Mouse (Mus musculus) cerebellum, postnatal 25 days (tissue): Measurements from ENCODE around the gene Eno2.
A peak's percentile ranks its signal among the peaks of the same experiment; 100 is the strongest.
"Not testable (repeated sequence)": the region's sequence is repeated elsewhere in the genome, so short reads cannot be mapped to it uniquely, and the experiment has no call there.

Source experiments
- DNase-seq, 2 experiments: peaks; one replicate each; pipeline ENCODE4 v3.0.0; 2021; ENCODE audit warnings: mixed read lengths in 2 of 2

Eno2 gene

GRCm38 (mm10) chr6:124805341-124806321, 36.2 kb upstream of the Eno2 start:
- peak; percentile 94 to 97 for DNase-seq

GRCm38 (mm10) chr6:124804341-124804740, 34.9 kb upstream of the Eno2 start:
- DNase-seq, result no peak

- not testable (repeated sequence) for DNase-seq
These were observed 34.2 kb upstream of the Eno2 start for GRCm38 (mm10) chr6:124803691-124804090.

GRCm38 (mm10) chr6:124803061-124803460, 33.6 kb upstream of the Eno2 start:
- no peak for DNase-seq

GRCm38 (mm10) chr6:124802400-124802799, 32.9 kb upstream of the Eno2 start:
- not testable (repeated sequence) for DNase-seq

- no peak for DNase-seq
These were observed 26.7 kb upstream of the Eno2 start for GRCm38 (mm10) chr6:124796200-124796599.

GRCm38 (mm10) chr6:124795781-124796180, 26.3 kb upstream of the Eno2 start:
- no peak for DNase-seq

- DNase-seq, result no peak
These were observed 22.4 kb upstream of the Eno2 start for GRCm38 (mm10) chr6:124791911-124792310.

- DNase-seq, result no peak
These were observed 20.6 kb upstream of the Eno2 start for GRCm38 (mm10) chr6:124790121-124790520.

- DNase-seq, result no peak
These were observed 20.0 kb upstream of the Eno2 start for GRCm38 (mm10) chr6:124789519-124789918.

GRCm38 (mm10) chr6:124787722-124788121, 18.2 kb upstream of the Eno2 start:
- DNase-seq, result peak; percentile 63 to 65

GRCm38 (mm10) chr6:124786756-124787420, 17.4 kb upstream of the Eno2 start:
- peak; percentile 90 to 92 for DNase-seq

- peak; percentile 23 to 28 for DNase-seq
These were observed 13.0 kb upstream of the Eno2 start for GRCm38 (mm10) chr6:124782436-124782835.

- no peak for DNase-seq
These were observed 11.4 kb upstream of the Eno2 start for GRCm38 (mm10) chr6:124780917-124781316.

- no peak for DNase-seq
These were observed 10.5 kb upstream of the Eno2 start for GRCm38 (mm10) chr6:124779984-124780416.

GRCm38 (mm10) chr6:124779222-124779983, 9.9 kb upstream of the Eno2 start, which contains the start of gene Lrrc23:
TSS of gene Lrrc23 (minus strand) at chr6:124779727.
- peak; percentile 52 to 61 for DNase-seq

GRCm38 (mm10) chr6:124770511-124770910, 1.0 kb upstream of the Eno2 start:
- DNase-seq, result peak; percentile 65

- DNase-seq, result peak in 1 of 2 experiments; percentile 63
These were observed 540 bp upstream of the Eno2 start for GRCm38 (mm10) chr6:124770013-124770412.

GRCm38 (mm10) chr6:124768704-124769044, 799 bp downstream of the Eno2 start:
- DNase-seq, result no peak

- DNase-seq, result peak; percentile 74 to 83
These were observed 1.4 kb downstream of the Eno2 start for GRCm38 (mm10) chr6:124767920-124768703.

- DNase-seq, result no peak
These were observed 1.9 kb downstream of the Eno2 start for GRCm38 (mm10) chr6:124767536-124767919.

GRCm38 (mm10) chr6:124765951-124766350, 3.5 kb downstream of the Eno2 start:
- DNase-seq, result no peak
